Mouse (Mus musculus) urinary bladder, adult 2 months (tissue): ENCODE data around the gene Trip10. TPM values are rescaled to one million over a fixed set of nuclear protein-coding genes. Genes with fewer than 3 reads are reported as not detected.

Experiments
- DNase-seq: peaks from one replicate; pipeline ENCODE4 v3.0.0; 2022; ENCODE audit warnings: low spot score
- polyA plus RNA-seq: library from polyadenylated mRNA; depleted of rRNA; stranded (reverse); fragments of >200 nt; gene quantifications from 2 replicates; pipeline ENCODE4 v1.2.3, GENCODE M21; 2012; rRNA removed

Trip10 gene
- polyA plus RNA-seq = 78.9 and 81.3 TPM in 2 replicates

GRCm38 (mm10) chr17:57249186-57250181 lies at the start of gene Trip10:
Gene Trip10 (plus strand): TSS chr17:57249455.
- peak; percentile 98 for DNase-seq

- DNase-seq = no peak
These were observed 47.2 kb upstream of the Trip10 start for GRCm38 (mm10) chr17:57201841-57202724.

GRCm38 (mm10) chr17:57207938-57208337 lies 41.3 kb upstream of the Trip10 start:
- DNase-seq = no peak

GRCm38 (mm10) chr17:57209330-57209729 lies 39.9 kb upstream of the Trip10 start:
- DNase-seq = no peak

GRCm38 (mm10) chr17:57211501-57211900 lies 37.8 kb upstream of the Trip10 start:
- DNase-seq = no peak

- no peak for DNase-seq
These were observed 34.4 kb upstream of the Trip10 start for GRCm38 (mm10) chr17:57214676-57215387.

- DNase-seq = peak; percentile 18
These were observed 30.8 kb upstream of the Trip10 start for GRCm38 (mm10) chr17:57218335-57218900.

- DNase-seq = peak; percentile 58
These were observed 29.9 kb upstream of the Trip10 start for GRCm38 (mm10) chr17:57219167-57219883.

- DNase-seq = no peak
These were observed 29.4 kb upstream of the Trip10 start for GRCm38 (mm10) chr17:57219884-57220207.

- DNase-seq = peak; percentile 17
These were observed 27.3 kb upstream of the Trip10 start for GRCm38 (mm10) chr17:57221911-57222310.

- DNase-seq = no peak
These were observed 25.9 kb upstream of the Trip10 start for GRCm38 (mm10) chr17:57223313-57223712.

GRCm38 (mm10) chr17:57227468-57227867 lies 21.8 kb upstream of the Trip10 start:
- no peak for DNase-seq

- no peak for DNase-seq
These were observed 21.2 kb upstream of the Trip10 start, which contains the start of gene C3 for GRCm38 (mm10) chr17:57228014-57228413. Gene C3 (minus strand): TSS chr17:57228136.

- DNase-seq = no peak
These were observed 20.4 kb upstream of the Trip10 start for GRCm38 (mm10) chr17:57228873-57229272.

- no peak for DNase-seq
These were observed 19.2 kb upstream of the Trip10 start for GRCm38 (mm10) chr17:57229851-57230727.

- no peak for DNase-seq
These were observed 18.5 kb upstream of the Trip10 start for GRCm38 (mm10) chr17:57230728-57231125.

GRCm38 (mm10) chr17:57231321-57231771 lies 17.9 kb upstream of the Trip10 start:
- DNase-seq = no peak

GRCm38 (mm10) chr17:57232200-57232599 lies 17.1 kb upstream of the Trip10 start:
- no peak for DNase-seq

GRCm38 (mm10) chr17:57233038-57233437 lies 16.2 kb upstream of the Trip10 start:
- DNase-seq = no peak
